Mouse (Mus musculus) heart, adult 2 months (tissue): ENCODE measurements around the gene Isl1. TPM values are rescaled to one million over a fixed set of nuclear protein-coding genes. Genes with fewer than 3 reads are reported as not detected.

Source experiments
- DNase-seq, 2 experiments: peaks; one replicate each; pipeline ENCODE4 v3.0.0; 2021
- H3K27ac ChIP-seq: fragments of 200-600 bp; 2 replicates; pipeline ENCODE4 v1.8.1; 2022
- H3K27me3 ChIP-seq: fragments of 200-500 bp; 2 replicates; pipeline ENCODE4 v1.6.1; 2012; ENCODE audit warnings: mild to moderate bottlenecking, low read length, inconsistent platforms, mixed read lengths; ENCODE audit not compliant: control insufficient read depth, insufficient read depth
- H3K36me3 ChIP-seq: fragments of 200-500 bp; 2 replicates; pipeline ENCODE4 v1.6.1; 2012; ENCODE audit warnings: low read length, inconsistent platforms; ENCODE audit not compliant: control insufficient read depth, insufficient read depth
- H3K4me1 ChIP-seq: fragments of 200-500 bp; 2 replicates; pipeline ENCODE4 v1.6.1; 2011; ENCODE audit warnings: low read length; ENCODE audit not compliant: control insufficient read depth, insufficient read depth
- H3K4me3 ChIP-seq: fragments of 200-600 bp; 2 replicates; pipeline ENCODE4 v1.8.1; 2022
- H3K79me2 ChIP-seq: fragments of 200-500 bp; replicated peaks from 2 replicates; pipeline ENCODE4 v1.6.1; 2012; ENCODE audit warnings: mild to moderate bottlenecking, inconsistent platforms, low read length, moderate library complexity, mixed read lengths; ENCODE audit not compliant: control insufficient read depth, insufficient read depth
- H3K9ac ChIP-seq: fragments of 200-500 bp; 2 replicates; pipeline ENCODE4 v1.6.1; 2012; ENCODE audit warnings: low read depth, mild to moderate bottlenecking, control low read depth, inconsistent platforms, low read length, mixed read lengths
- CTCF ChIP-seq: fragments of 200-600 bp; IDR thresholded peaks from 2 replicates; pipeline ENCODE4 v1.8.1; 2022; ENCODE audit warnings: antibody characterized with exemption, mild to moderate bottlenecking, moderate library complexity
- EP300 ChIP-seq: fragments of 200-500 bp; IDR thresholded peaks from 2 replicates; pipeline ENCODE4 v1.6.1; 2011; ENCODE audit warnings: low read depth, low read length, control low read depth; ENCODE audit not compliant: insufficient read depth
- POLR2A ChIP-seq: fragments of 200-500 bp; IDR thresholded peaks from 2 replicates; pipeline ENCODE4 v1.6.1; 2011; ENCODE audit warnings: mild to moderate bottlenecking, low read depth, low read length, control low read depth; ENCODE audit not compliant: insufficient read depth
- WGBS: fragments of 180-500 bp; shearing (Covaris S2); methylation state at CpG from one replicate; pipeline ENCODE4 v1.1.7; 2018; 5-methylcytosine and 5-hydroxymethylcytosine counted together
- intact Hi-C: fragments of 180-260 bp; cut with DNase I; formaldehyde crosslinking; loops from one replicate; pipeline ENCODE4 v1.15.1; 2025
- polyA plus RNA-seq: library from polyadenylated mRNA; depleted of rRNA; stranded (reverse); fragments of >200 nt; gene quantifications from 2 replicates; pipeline ENCODE4 v1.2.3, GENCODE M21; 2012
- total RNA-seq, 2 experiments: library from RNA; stranded (reverse); gene quantifications; 2 replicates each; pipeline ENCODE4 v1.2.3; 2021

Gene Isl1
- total and polyA plus RNA-seq, 3 experiments = 0.20 TPM; not detected in 2

GRCm38 (mm10) chr13:116303766-116304165 is 5.7 kb downstream of the Isl1 start:
- no peaks in the 10 kb centered on the region for H3K4me1 ChIP-seq
- peaks cover 15% of the 10 kb centered on the region for H3K27me3 ChIP-seq
- no peak overlapping the region for H3K27ac ChIP-seq
- no peak overlapping the region for H3K9ac ChIP-seq
- intact Hi-C loops = no loop called here
- no peak overlapping the region for H3K4me3 ChIP-seq
- H3K36me3 ChIP-seq = no peaks in the 10 kb centered on the region
- 17% methylated on average over 6 of the region's 6 CpGs for WGBS
- no peaks in the 10 kb centered on the region for H3K79me2 ChIP-seq
- no peak for DNase-seq
- TF ChIP-seq EP300 = no peak
- no peak for TF ChIP-seq CTCF
- no peak for TF ChIP-seq POLR2A

GRCm38 (mm10) chr13:116302861-116303260 is 6.6 kb downstream of the Isl1 start:
- intact Hi-C loops = no loop called here
- Histone ChIP-seq H3K36me3 (no peaks in the 10 kb centered on the region), H3K4me1 (no peaks in the 10 kb centered on the region), H3K79me2 (no peaks in the 10 kb centered on the region), H3K9ac (no peak overlapping the region), H3K4me3 (no peak overlapping the region), H3K27ac (no peak overlapping the region), H3K27me3 (peaks cover 15% of the 10 kb centered on the region)
- TF ChIP-seq CTCF (no peak), POLR2A (no peak), EP300 (no peak)
- WGBS = 25% methylated on average over 15 of the region's 15 CpGs
- DNase-seq = no peak

GRCm38 (mm10) chr13:116301706-116302105 is 7.8 kb downstream of the Isl1 start:
- Histone ChIP-seq H3K27ac (no peak overlapping the region), H3K4me3 (no peak overlapping the region), H3K79me2 (no peaks in the 10 kb centered on the region), H3K27me3 (peaks cover 18% of the 10 kb centered on the region), H3K4me1 (no peaks in the 10 kb centered on the region), H3K9ac (no peak overlapping the region), H3K36me3 (no peaks in the 10 kb centered on the region)
- DNase-seq = no peak
- intact Hi-C loops = no loop called here
- TF ChIP-seq POLR2A (no peak), EP300 (no peak), CTCF (no peak)
- 17% methylated on average over 3 of the region's 3 CpGs for WGBS

- 30% methylated on average over 7 of the region's 7 CpGs for WGBS
- TF ChIP-seq POLR2A (no peak), CTCF (no peak), EP300 (no peak)
Measured at GRCm38 (mm10) chr13:116299241-116299640, 10.2 kb downstream of the Isl1 start.

GRCm38 (mm10) chr13:116298641-116299170 is 10.8 kb downstream of the Isl1 start:
- H3K9ac ChIP-seq = no peak overlapping the region
- no peak for DNase-seq
- WGBS = 26% methylated on average over 13 of the region's 13 CpGs
- no peaks in the 10 kb centered on the region for H3K79me2 ChIP-seq
- no peaks in the 10 kb centered on the region for H3K4me1 ChIP-seq
- intact Hi-C loops = no loop called here
- peaks cover 14% of the 10 kb centered on the region for H3K27me3 ChIP-seq
- TF ChIP-seq EP300 (no peak), CTCF (no peak), POLR2A (no peak)
- no peak overlapping the region for H3K27ac ChIP-seq
- no peak overlapping the region for H3K4me3 ChIP-seq
- H3K36me3 ChIP-seq = no peaks in the 10 kb centered on the region

More at GRCm38 (mm10) chr13:116299241-116299640, 10.2 kb downstream of the Isl1 start:
- Histone ChIP-seq H3K36me3 (no peaks in the 10 kb centered on the region), H3K4me1 (no peaks in the 10 kb centered on the region), H3K4me3 (no peak overlapping the region), H3K79me2 (no peaks in the 10 kb centered on the region), H3K27me3 (peaks cover 14% of the 10 kb centered on the region), H3K9ac (no peak overlapping the region), H3K27ac (no peak overlapping the region)
- no peak for DNase-seq
- intact Hi-C loops = no loop called here

- Histone ChIP-seq H3K36me3 (no peaks in the 10 kb centered on the region), H3K27ac (no peak overlapping the region), H3K4me3 (no peak overlapping the region), H3K27me3 (peaks cover 14% of the 10 kb centered on the region), H3K9ac (no peak overlapping the region), H3K4me1 (no peaks in the 10 kb centered on the region), H3K79me2 (no peaks in the 10 kb centered on the region)
- intact Hi-C loops = no loop called here
- TF ChIP-seq POLR2A (no peak), EP300 (no peak), CTCF (no peak)
- DNase-seq = no peak
- WGBS = 16% methylated on average over 8 of the region's 8 CpGs
Measured at GRCm38 (mm10) chr13:116298001-116298400, 11.5 kb downstream of the Isl1 start.
